Mouse (Mus musculus) left cerebral cortex, adult 9 months (tissue): ENCODE results near the gene Iqgap3.

Source experiments
- DNase-seq, 2 experiments: peaks; one replicate each; pipeline ENCODE4 v3.0.0; 2022; ENCODE audit warnings: low spot score in 2 of 2

Iqgap3 gene

GRCm38 (mm10) chr3:88094126-88094525 lies 12.4 kb downstream of the Iqgap3 start:
- DNase-seq: no peak

GRCm38 (mm10) chr3:88097666-88098065 lies 15.9 kb downstream of the Iqgap3 start:
- DNase-seq: peak in 1 of 2 experiments; percentile 13

- no peak for DNase-seq
Observed at GRCm38 (mm10) chr3:88100251-88100650, 18.5 kb downstream of the Iqgap3 start.

- no peak for DNase-seq
Observed at GRCm38 (mm10) chr3:88101736-88102135, 20.0 kb downstream of the Iqgap3 start.

- DNase-seq: no peak
Observed at GRCm38 (mm10) chr3:88102196-88102595, 20.4 kb downstream of the Iqgap3 start.

- DNase-seq: peak in 1 of 2 experiments; percentile 23
Observed at GRCm38 (mm10) chr3:88102611-88103010, 20.8 kb downstream of the Iqgap3 start.

GRCm38 (mm10) chr3:88106126-88106525 lies 24.4 kb downstream of the Iqgap3 start:
- DNase-seq: no peak

- no peak for DNase-seq
Observed at GRCm38 (mm10) chr3:88109126-88109525, 27.4 kb downstream of the Iqgap3 start.

- DNase-seq: no peak
Observed at GRCm38 (mm10) chr3:88114396-88114795, 32.6 kb downstream of the Iqgap3 start.

GRCm38 (mm10) chr3:88120117-88120651 lies 38.4 kb downstream of the Iqgap3 start:
- no peak for DNase-seq

- DNase-seq: no peak
Observed at GRCm38 (mm10) chr3:88121164-88122131, 39.7 kb downstream of the Iqgap3 start.

- no peak for DNase-seq
Observed at GRCm38 (mm10) chr3:88125195-88125594, 43.4 kb downstream of the Iqgap3 start.

GRCm38 (mm10) chr3:88126181-88126580 lies 44.4 kb downstream of the Iqgap3 start:
- DNase-seq: no peak

- DNase-seq: no peak
Observed at GRCm38 (mm10) chr3:88127636-88128035, 45.9 kb downstream of the Iqgap3 start.

GRCm38 (mm10) chr3:88128056-88128455 lies 46.3 kb downstream of the Iqgap3 start:
- no peak for DNase-seq

GRCm38 (mm10) chr3:88129006-88129405 lies 47.2 kb downstream of the Iqgap3 start:
- no peak for DNase-seq

- DNase-seq: no peak
Observed at GRCm38 (mm10) chr3:88131071-88131470, 49.3 kb downstream of the Iqgap3 start.

- DNase-seq: no peak
Observed at GRCm38 (mm10) chr3:88132492-88132891, 50.7 kb downstream of the Iqgap3 start.

GRCm38 (mm10) chr3:88133187-88133771 lies 51.5 kb downstream of the Iqgap3 start:
- peak in 1 of 2 experiments; percentile 13 for DNase-seq

- no peak for DNase-seq
Observed at GRCm38 (mm10) chr3:88136346-88136745, 54.6 kb downstream of the Iqgap3 start.

GRCm38 (mm10) chr3:88136945-88137494 lies 55.2 kb downstream of the Iqgap3 start:
- no peak for DNase-seq

- peak in 1 of 2 experiments; percentile 14 for DNase-seq
Observed at GRCm38 (mm10) chr3:88137821-88138220, 56.0 kb downstream of the Iqgap3 start.
